Mouse (Mus musculus) lung, embryonic 15.5 days (tissue): ENCODE data around the gene Ptgis. TPM values are rescaled to one million over a fixed set of nuclear protein-coding genes. Genes with fewer than 3 reads are reported as not detected.

Experiments
- ATAC-seq: fragments of 200-750 bp; cut with Nextera tagmentation; 2 replicates; pipeline ENCODE4 v1.8.0; 2017; ENCODE audit warnings: moderate number of reproducible peaks, borderline replicate concordance; ENCODE audit not compliant: low FRiP score, low TSS enrichment; ENCODE audit errors: extremely low read depth
- H3K27ac ChIP-seq: fragments of 300-500 bp; sonication (generic); 2 replicates; pipeline ENCODE4 v1.5.1; 2015; ENCODE audit warnings: moderate library complexity, mild to moderate bottlenecking, inconsistent platforms
- H3K27me3 ChIP-seq: fragments of 300-500 bp; sonication (generic); 2 replicates; pipeline ENCODE4 v1.6.1; 2015; ENCODE audit warnings: inconsistent platforms
- H3K36me3 ChIP-seq: fragments of 300-500 bp; sonication (generic); 2 replicates; pipeline ENCODE4 v1.6.1; 2015; ENCODE audit warnings: inconsistent platforms
- H3K4me1 ChIP-seq: fragments of 300-500 bp; sonication (generic); 2 replicates; pipeline ENCODE4 v1.6.1; 2015; ENCODE audit warnings: inconsistent platforms
- H3K4me2 ChIP-seq: fragments of 300-500 bp; sonication (generic); 2 replicates; pipeline ENCODE4 v1.6.1; 2015; ENCODE audit warnings: inconsistent platforms, mild to moderate bottlenecking, moderate library complexity
- H3K4me3 ChIP-seq: fragments of 300-500 bp; sonication (generic); 2 replicates; pipeline ENCODE4 v1.5.1; 2015; ENCODE audit warnings: mild to moderate bottlenecking, inconsistent platforms
- H3K9ac ChIP-seq: fragments of 300-500 bp; sonication (generic); 2 replicates; pipeline ENCODE4 v1.6.1; 2015; ENCODE audit warnings: inconsistent platforms
- H3K9me3 ChIP-seq: fragments of 300-500 bp; sonication (generic); 2 replicates; pipeline ENCODE4 v1.6.1; 2016; ENCODE audit warnings: inconsistent platforms
- WGBS: fragments of 180-500 bp; shearing (Covaris S2); methylation state at CpG from one replicate; pipeline ENCODE4 v1.1.7; 2015; 5-methylcytosine and 5-hydroxymethylcytosine counted together
- polyA plus RNA-seq: library from polyadenylated mRNA; unstranded; fragments of >200 nt; fragmentation: Nextera tagmentation; extraction: Ambion mirVana; gene quantifications from 2 replicates; pipeline ENCODE4 v1.2.1, GENCODE M21; 2015

Gene Ptgis
- polyA plus RNA-seq, 1 experiment from 2014 or later: 14.5 TPM

DNA sequence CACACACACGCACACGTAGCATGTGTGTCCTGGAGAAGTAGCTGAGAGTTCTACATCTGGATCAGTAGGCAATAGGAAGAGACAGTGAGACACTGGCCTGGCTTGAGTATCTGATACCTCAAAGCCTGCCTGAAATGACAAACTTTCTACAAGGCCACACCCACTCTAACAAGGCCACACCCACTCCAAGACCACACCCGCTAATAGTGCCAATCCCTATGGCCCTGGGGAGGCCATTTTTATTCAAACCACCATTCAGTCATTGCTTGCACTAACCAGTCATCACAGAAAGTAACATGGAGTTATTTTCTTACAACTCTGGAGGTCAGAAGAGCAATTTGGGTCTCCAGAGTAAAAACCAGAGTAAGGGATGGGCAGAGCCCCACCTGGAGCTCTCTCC lies 32.3 kb upstream of the Ptgis start:
- Histone ChIP-seq H3K9me3 (no peaks in the 10 kb centered on the region), H3K4me3 (no peak overlapping the region), H3K9ac (no peak overlapping the region), H3K36me3 (no peaks in the 10 kb centered on the region), H3K27ac (no peak overlapping the region), H3K4me1 (no peaks in the 10 kb centered on the region), H3K4me2 (no peak overlapping the region), H3K27me3 (no peaks in the 10 kb centered on the region)
- 84% methylated on average over 3 of the region's 3 CpGs for WGBS
- ATAC-seq: no peak

DNA sequence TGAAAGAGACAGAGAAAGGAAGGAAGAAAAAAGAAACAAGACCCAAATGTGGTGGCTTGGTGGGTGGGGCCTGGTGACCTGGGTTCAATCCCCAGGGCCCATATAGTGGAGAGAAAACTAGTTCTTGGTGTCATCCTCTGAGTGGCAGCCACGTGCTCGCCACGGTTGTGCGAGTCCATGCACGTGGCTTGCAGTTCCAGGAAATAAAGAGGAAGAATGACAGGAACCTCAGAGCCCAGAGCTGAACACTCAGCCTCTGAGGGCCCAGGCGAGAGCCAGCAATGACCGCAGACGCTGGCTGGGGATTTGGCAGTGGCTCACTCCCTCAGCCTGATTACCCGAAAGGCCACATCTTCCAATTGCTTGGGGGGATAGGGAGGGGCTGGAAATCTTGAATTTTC lies 30.7 kb upstream of the Ptgis start:
- no peaks in the 10 kb centered on the region for H3K4me1 ChIP-seq
- 69% methylated on average over 9 of the region's 9 CpGs for WGBS

DNA sequence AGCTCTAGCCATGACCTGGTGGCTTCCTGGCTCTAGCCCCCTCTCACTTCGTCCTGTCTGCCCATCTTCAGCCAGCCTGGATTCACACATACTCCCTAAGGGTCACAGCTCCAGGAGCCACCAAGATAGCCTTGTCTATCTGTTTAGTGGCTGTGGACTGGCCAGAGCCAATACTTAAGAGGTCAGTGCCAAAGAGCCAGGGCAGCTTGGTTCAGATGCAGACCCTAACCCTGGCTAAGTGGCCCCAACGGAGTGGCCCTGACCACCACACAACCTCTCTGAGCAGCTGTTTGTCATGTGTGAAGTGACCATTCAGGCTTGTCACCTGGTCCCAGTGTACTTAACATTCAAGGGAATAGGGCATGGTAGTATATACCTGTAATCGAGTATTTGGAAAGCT lies 30.1 kb upstream of the Ptgis start:
- H3K9me3 ChIP-seq: no peaks in the 10 kb centered on the region
- H3K4me3 ChIP-seq: no peak overlapping the region
- H3K27me3 ChIP-seq: no peaks in the 10 kb centered on the region
- H3K9ac ChIP-seq: no peak overlapping the region
- H3K4me1 ChIP-seq: no peaks in the 10 kb centered on the region
- no peaks in the 10 kb centered on the region for H3K36me3 ChIP-seq
- H3K4me2 ChIP-seq: no peak overlapping the region
- 82% methylated on average over 3 of the region's 3 CpGs for WGBS
- no peak overlapping the region for H3K27ac ChIP-seq
- no peak for ATAC-seq

More for the DNA sequence above, 30.7 kb upstream of the Ptgis start:
- Histone ChIP-seq H3K36me3 (no peaks in the 10 kb centered on the region), H3K4me2 (no peak overlapping the region), H3K27me3 (no peaks in the 10 kb centered on the region), H3K9ac (no peak overlapping the region), H3K9me3 (no peaks in the 10 kb centered on the region), H3K27ac (no peak overlapping the region), H3K4me3 (no peak overlapping the region)
- no peak for ATAC-seq

DNA sequence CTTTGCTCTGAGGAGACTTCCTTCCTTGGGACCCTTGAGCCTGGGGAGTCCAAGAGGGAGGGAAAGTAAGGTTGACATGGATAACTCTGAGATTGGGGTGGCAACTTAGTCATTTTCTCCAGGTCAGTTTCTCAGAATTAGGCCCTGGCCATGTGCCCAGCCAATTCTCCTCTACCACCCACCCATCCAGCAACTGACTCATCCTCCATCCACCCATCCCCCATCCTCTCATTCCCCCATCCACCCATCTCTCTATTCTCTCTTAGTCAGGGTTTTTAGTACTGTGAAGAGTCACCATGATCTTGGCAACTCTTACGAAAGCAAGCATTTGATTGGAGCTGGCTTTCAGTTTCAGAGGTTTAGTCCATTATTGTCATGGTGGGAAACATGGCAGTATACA lies 28.3 kb upstream of the Ptgis start:
- Histone ChIP-seq H3K4me1 (no peaks in the 10 kb centered on the region), H3K9me3 (no peaks in the 10 kb centered on the region), H3K9ac (no peak overlapping the region), H3K27me3 (no peaks in the 10 kb centered on the region), H3K36me3 (no peaks in the 10 kb centered on the region), H3K4me2 (no peak overlapping the region), H3K4me3 (no peak overlapping the region), H3K27ac (no peak overlapping the region)
- ATAC-seq: no peak
- 89% methylated on average over 1 of the region's 1 CpGs for WGBS

DNA sequence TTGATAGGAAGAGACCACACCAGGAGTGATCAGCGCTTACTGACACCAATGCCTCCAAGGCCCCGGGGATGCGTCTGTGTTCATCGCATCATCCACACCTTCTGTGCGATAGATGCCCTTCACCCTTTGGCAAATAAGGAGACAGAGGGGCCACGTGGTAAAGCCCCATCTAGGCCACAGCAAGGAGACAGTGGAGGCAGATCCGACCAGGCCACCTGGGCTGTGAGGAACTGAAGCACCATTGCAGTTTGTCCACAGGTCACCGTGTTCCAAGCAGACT lies 27.9 kb upstream of the Ptgis start:
- Histone ChIP-seq H3K27me3 (no peaks in the 10 kb centered on the region), H3K9me3 (no peaks in the 10 kb centered on the region), H3K9ac (no peak overlapping the region), H3K4me1 (no peaks in the 10 kb centered on the region), H3K4me2 (no peak overlapping the region), H3K36me3 (no peaks in the 10 kb centered on the region), H3K27ac (no peak overlapping the region), H3K4me3 (no peak overlapping the region)
- ATAC-seq: no peak
- WGBS: 88% methylated on average over 8 of the region's 8 CpGs

DNA sequence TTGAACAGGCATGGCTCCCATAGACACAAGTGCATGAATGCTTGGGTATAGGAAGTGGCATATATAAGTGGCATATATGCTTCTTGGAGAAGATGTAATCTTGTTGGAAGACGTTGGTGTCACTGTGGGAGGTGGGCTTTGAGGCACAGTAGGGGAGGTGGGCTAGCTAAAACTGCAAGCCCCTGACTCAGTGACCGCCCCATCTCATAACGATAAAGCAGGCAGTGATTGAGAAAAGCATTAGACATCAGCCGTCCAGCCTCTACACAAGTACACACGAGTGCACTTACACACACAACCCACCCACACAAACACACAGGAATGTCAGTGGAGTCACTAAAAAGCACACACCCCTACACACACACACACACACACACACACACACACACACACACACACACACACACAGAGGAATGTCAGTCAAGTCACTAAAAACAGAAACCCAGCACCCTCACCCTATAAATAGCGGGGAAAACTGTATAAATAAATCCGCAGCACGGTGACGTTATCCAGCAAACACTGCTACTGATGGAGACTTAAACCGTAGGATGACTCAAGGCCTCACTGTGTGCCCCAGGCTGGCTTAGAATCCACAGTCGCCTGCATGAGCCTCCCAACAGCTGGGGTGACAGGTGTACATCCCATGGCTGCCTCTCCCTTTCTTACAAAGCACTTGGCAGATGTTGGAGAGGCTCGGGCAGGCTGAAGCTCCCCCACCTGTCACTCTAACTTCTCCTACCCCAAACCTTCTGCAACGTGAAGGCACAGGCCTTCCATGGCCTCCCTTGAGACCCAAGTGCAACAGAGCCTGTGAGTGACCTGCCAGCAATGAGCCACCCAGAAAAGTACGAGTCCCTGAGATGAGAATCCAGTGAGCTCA lies 27.4 kb upstream of the Ptgis start:
- no peaks in the 10 kb centered on the region for H3K9me3 ChIP-seq
- no peaks in the 10 kb centered on the region for H3K27me3 ChIP-seq
- no peak overlapping the region for H3K9ac ChIP-seq
- H3K4me2 ChIP-seq: no peak overlapping the region
- H3K27ac ChIP-seq: no peak overlapping the region
- H3K36me3 ChIP-seq: no peaks in the 10 kb centered on the region
- ATAC-seq: no peak
- H3K4me3 ChIP-seq: no peak overlapping the region
- WGBS: 62% methylated on average over 14 of the region's 14 CpGs
- no peaks in the 10 kb centered on the region for H3K4me1 ChIP-seq

DNA sequence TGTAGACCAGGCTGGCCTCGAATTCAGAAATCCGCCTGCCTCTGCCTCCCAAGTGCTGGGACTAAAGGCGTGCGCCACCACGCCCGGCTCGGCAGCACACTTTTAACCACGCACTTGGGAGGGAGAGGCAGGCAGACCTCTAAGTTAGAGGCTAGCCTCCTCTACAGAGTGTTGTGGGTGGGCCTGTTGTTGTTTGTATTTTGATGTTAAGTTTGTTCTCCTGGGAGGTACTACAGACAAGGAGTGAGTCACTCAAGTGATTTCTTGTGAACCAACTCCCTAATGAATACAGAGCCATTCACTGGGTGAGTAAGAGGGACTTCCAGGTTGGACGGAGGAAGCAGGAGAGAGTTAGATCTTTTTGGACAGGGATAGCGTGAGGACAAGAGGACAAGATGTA lies 25.8 kb upstream of the Ptgis start:
- 87% methylated on average over 10 of the region's 10 CpGs for WGBS
- Histone ChIP-seq H3K4me3 (no peak overlapping the region), H3K9ac (no peak overlapping the region), H3K27ac (no peak overlapping the region), H3K4me1 (peaks cover 3% of the 10 kb centered on the region; the same call in 1 of the 2 replicates), H3K36me3 (no peaks in the 10 kb centered on the region), H3K27me3 (no peaks in the 10 kb centered on the region), H3K4me2 (no peak overlapping the region), H3K9me3 (no peaks in the 10 kb centered on the region)
- ATAC-seq: no peak

DNA sequence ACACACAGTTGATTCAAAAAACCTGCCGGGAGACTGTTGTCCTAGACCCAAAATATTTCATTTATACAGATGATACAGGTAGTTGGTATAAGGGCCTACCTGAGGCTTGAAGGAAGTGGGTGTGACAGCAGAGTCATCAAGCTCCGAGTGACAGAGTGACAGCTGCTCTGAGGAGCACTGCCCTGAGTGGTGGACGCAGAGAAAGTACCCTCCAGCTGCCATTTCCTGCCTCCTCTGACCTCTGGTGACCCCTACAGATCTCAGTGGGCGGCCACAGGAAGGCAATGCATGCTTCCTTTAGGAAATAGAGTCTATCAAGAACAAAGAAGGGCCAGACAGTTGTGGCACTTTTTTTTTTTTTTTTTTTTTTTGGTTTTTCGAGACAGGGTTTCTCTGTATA lies 25.4 kb upstream of the Ptgis start:
- H3K9ac ChIP-seq: no peak overlapping the region
- H3K27me3 ChIP-seq: no peaks in the 10 kb centered on the region
- WGBS: 42% methylated on average over 5 of the region's 5 CpGs
- no peak overlapping the region for H3K4me3 ChIP-seq
- ATAC-seq: no peak
- H3K4me1 ChIP-seq: peaks cover 7% of the 10 kb centered on the region; the same call in 1 of the 2 replicates
- no peak overlapping the region for H3K4me2 ChIP-seq
- H3K36me3 ChIP-seq: no peaks in the 10 kb centered on the region
- H3K27ac ChIP-seq: no peak overlapping the region
- H3K9me3 ChIP-seq: no peaks in the 10 kb centered on the region

DNA sequence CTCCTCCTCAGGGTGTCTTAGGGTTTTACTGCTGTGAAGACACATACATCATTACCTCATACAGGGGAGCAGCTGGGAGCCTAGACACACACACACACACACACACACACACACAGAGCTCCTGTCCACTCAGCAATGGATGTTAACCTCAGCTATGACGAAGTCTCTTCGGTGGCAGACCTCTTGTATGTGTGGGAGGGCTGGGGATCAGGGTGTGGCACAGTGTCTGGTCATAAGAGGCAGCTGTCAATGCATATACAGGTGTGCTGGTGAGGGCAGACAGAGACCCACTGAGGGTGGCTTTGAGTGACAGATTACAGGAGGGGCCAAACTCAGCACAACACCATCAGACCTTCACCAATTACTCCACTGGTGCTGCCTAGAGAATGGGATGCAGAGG lies 24.6 kb upstream of the Ptgis start:
- Histone ChIP-seq H3K9me3 (no peaks in the 10 kb centered on the region), H3K36me3 (no peaks in the 10 kb centered on the region), H3K4me3 (no peak overlapping the region), H3K27ac (no peak overlapping the region), H3K4me1 (peaks cover 7% of the 10 kb centered on the region; the same call in 1 of the 2 replicates), H3K4me2 (no peak overlapping the region), H3K27me3 (no peaks in the 10 kb centered on the region), H3K9ac (no peak overlapping the region)
- no peak for ATAC-seq
- 62% methylated on average over 2 of the region's 2 CpGs for WGBS

DNA sequence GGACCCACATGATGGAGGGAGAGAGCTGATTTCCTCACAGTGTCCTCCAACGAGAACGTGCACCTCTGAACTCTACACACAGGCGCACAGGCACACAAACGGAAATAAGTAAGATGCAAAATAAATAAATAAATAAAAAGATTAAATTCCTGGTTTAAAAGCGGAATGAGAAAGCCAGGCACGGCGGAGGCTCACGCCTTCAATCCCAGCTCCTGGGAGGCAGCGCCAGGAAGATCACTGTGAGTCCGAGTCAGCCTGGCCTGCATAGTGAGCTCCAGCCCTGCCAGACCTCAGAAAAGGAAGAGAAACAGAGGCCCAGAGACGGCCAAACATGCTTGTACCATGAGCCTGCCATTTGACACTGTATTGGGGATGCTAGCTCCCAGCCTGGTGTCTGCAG lies 23.5 kb upstream of the Ptgis start:
- H3K27ac ChIP-seq: no peak overlapping the region
- H3K4me2 ChIP-seq: no peak overlapping the region
- 74% methylated on average over 11 of the region's 11 CpGs for WGBS
- H3K9me3 ChIP-seq: no peaks in the 10 kb centered on the region
- ATAC-seq: no peak
- no peaks in the 10 kb centered on the region for H3K36me3 ChIP-seq
- no peaks in the 10 kb centered on the region for H3K27me3 ChIP-seq
- no peak overlapping the region for H3K9ac ChIP-seq
- peaks cover 7% of the 10 kb centered on the region; the same call in 1 of the 2 replicates for H3K4me1 ChIP-seq
- H3K4me3 ChIP-seq: no peak overlapping the region

DNA sequence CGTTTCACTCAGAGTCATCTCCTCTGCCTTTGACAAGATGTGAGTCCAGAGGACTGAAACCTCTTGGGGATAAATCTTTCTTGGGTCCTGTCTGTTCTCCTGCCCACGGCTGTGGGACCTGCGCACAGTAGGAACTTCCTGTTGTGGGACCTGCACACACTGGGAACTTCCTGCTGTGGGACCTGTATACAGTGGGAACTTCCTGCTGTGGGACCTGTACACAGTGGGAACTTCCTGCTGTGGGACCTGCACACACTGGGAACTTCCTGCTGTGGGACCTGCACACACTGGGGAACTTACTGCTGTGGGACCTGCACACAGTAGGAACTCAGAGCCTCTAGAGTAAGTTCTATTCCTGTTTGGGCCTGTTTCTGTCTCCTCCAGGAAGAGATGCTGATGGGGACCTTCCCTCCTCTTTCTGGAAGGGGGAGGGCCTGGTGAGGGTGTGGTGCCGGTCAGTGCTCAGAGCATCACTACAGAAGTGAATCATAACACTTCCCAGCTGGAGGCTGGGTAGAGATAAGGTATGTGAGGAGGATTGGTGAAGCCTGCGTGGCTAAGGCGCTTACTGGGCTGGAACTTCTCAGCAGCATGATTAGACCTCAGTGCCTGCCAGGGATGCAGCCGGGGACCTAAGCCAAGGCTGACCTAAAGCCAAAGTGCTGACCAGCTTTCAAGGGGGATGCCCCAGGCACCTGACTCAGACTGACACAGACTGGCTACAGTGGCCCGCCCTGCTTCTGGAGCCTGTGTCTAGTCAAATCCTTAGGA lies 22.8 kb upstream of the Ptgis start:
- ATAC-seq: peak; percentile 6; the same call in 1 of the 2 replicates
- WGBS: 60% methylated on average over 8 of the region's 8 CpGs
- no peak overlapping the region for H3K4me3 ChIP-seq
- no peak overlapping the region for H3K27ac ChIP-seq
- no peaks in the 10 kb centered on the region for H3K36me3 ChIP-seq
- no peak overlapping the region for H3K4me2 ChIP-seq
- H3K9me3 ChIP-seq: no peaks in the 10 kb centered on the region
- peaks cover 7% of the 10 kb centered on the region; the same call in 1 of the 2 replicates for H3K4me1 ChIP-seq
- no peak overlapping the region for H3K9ac ChIP-seq
- H3K27me3 ChIP-seq: no peaks in the 10 kb centered on the region

DNA sequence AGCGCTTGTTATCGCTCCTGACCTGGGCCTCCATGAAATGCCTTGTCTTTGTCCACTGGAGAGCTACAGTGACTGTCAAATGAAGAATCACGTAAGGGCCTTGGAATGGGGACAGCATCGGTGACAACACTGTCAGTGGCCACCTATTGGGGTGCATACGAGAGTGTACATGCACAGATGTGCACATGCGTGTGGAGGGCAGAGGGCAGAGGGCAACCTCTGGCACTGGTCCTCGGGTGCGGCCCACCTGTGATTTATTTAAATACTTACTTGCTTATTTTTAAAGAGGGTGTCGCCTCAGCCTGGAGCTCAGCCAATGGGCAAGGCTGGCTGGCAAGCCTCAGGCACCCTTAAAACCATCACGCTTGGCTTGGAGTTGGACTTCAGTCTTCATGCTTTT lies 22.0 kb upstream of the Ptgis start:
- WGBS: 76% methylated on average over 10 of the region's 10 CpGs
- no peak overlapping the region for H3K4me2 ChIP-seq
- no peak overlapping the region for H3K4me3 ChIP-seq
- no peaks in the 10 kb centered on the region for H3K9me3 ChIP-seq
- H3K27ac ChIP-seq: no peak overlapping the region
- H3K27me3 ChIP-seq: no peaks in the 10 kb centered on the region
- no peaks in the 10 kb centered on the region for H3K36me3 ChIP-seq
- H3K4me1 ChIP-seq: peaks cover 7% of the 10 kb centered on the region; the same call in 1 of the 2 replicates
- ATAC-seq: no peak
- no peak overlapping the region for H3K9ac ChIP-seq
